Mouse (Mus musculus): ENCODE data around the gene Rfk.

DNA sequence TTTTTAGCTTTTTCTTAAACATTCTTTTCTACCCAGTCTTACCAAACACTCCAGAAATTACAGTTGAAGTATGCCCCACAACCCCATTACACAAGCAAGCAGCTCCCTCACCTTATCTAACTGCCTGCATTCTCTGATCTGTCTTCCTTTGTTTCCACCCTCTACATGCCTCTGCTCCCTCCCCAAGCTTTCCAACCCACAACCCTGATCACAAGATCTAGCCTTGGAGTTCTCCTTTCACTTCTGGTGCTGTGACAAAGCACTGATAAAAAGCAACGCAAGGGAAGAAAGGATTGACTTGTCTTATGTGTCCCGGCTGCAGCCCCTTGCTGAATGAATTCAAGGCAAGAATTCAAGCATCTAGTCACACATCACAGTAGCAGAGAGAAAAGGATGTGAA, 32.7 kb upstream of the Rfk start:
- TF ChIP-seq UBTF (IDR thresholded peaks at IDR 0.05; ENCODE audit: low read depth, low read length) (no peak), POLR2AphosphoS2 (IDR thresholded peaks at IDR 0.05; ENCODE audit: low read depth, low read length) (no peak), RAD21 (IDR thresholded peaks at IDR 0.05; ENCODE audit: low read depth, low read length) (no peak), CTCF (conservative IDR thresholded peaks at IDR 0.05 in 1 of 2, IDR thresholded peaks at IDR 0.05 in 1 of 2; ENCODE audit: low read depth in 2 of 2, low read length in 2 of 2) (no peak), BHLHE40 (IDR thresholded peaks at IDR 0.05; ENCODE audit: low read depth, low read length) (no peak), USF1 (IDR thresholded peaks at IDR 0.05; ENCODE audit: low read depth, low read length) (no peak), POLR2A (IDR thresholded peaks at IDR 0.05; ENCODE audit: low read depth, low read length) (no peak), MAFK (IDR thresholded peaks at IDR 0.05; ENCODE audit: insufficient replicate concordance, low read length) (no peak), E2F4 (IDR thresholded peaks at IDR 0.05; ENCODE audit: insufficient replicate concordance, low read depth, low read length) (no peak), NELFE (IDR thresholded peaks at IDR 0.05; ENCODE audit: low read depth, low read length) (no peak)

All from CH12.LX (cell line).